Mouse (Mus musculus): ENCODE results near the gene Nif3l1.

DNA sequence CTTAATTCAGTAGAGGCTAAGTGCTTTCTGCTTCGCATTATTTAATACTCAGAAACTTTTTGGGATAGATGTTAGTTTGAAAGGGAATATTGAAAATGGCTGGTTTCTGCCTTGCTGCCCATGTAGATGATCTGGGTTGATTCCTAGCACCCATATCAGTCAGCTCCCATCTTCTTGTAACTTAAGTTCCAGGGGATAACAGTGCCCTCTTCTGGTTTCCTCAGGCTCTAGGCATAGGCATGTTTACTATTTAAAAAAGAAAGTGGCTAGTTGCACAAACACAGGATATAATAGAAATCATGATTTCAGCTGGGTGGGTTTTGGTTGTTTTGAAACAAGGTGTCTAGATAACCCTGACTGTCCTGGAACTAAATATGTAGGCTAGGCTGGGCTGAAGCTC is 48.8 kb upstream of the Nif3l1 start:
- TF ChIP-seq CTCF (IDR thresholded peaks at IDR 0.05; ENCODE audit: low read depth), result peak; percentile 21; the same call in 1 of the 2 replicates
- TF ChIP-seq EP300 (IDR thresholded peaks at IDR 0.05; ENCODE audit: low read depth), result no peak

Measured in liver, embryonic 14.5 days (tissue).